Mouse (Mus musculus) hindbrain, embryonic 11.5 days (tissue): ENCODE results near the gene Chst2. TPM values are rescaled to one million over a fixed set of nuclear protein-coding genes. Genes with fewer than 3 reads are reported as not detected.

Experiments used
- ATAC-seq: fragments of 200-750 bp; cut with Nextera tagmentation; 2 replicates; pipeline ENCODE4 v1.8.0; 2017; ENCODE audit warnings: mild to moderate bottlenecking, moderate TSS enrichment, moderate library complexity; ENCODE audit not compliant: low FRiP score
- DNase-seq: peaks from one replicate; pipeline ENCODE4 v3.0.0-alpha.2; 2015; ENCODE audit warnings: low spot score
- H3K27ac ChIP-seq: fragments of 300-500 bp; sonication (generic); 2 replicates; pipeline ENCODE4 v1.5.1; 2014; ENCODE audit warnings: mild to moderate bottlenecking, low read depth, low read length
- H3K27me3 ChIP-seq: fragments of 300-500 bp; sonication (generic); 2 replicates; pipeline ENCODE4 v1.6.1; 2014; ENCODE audit warnings: mild to moderate bottlenecking, low read length, moderate library complexity, mixed read lengths; ENCODE audit not compliant: control insufficient read depth, insufficient read depth
- H3K36me3 ChIP-seq: fragments of 300-500 bp; sonication (generic); 2 replicates; pipeline ENCODE4 v1.6.1; 2014; ENCODE audit warnings: mild to moderate bottlenecking, low read length, moderate library complexity, mixed read lengths; ENCODE audit not compliant: control insufficient read depth, insufficient read depth
- H3K4me1 ChIP-seq: fragments of 300-500 bp; sonication (generic); replicated peaks from 2 replicates; pipeline ENCODE4 v1.6.1; 2014; ENCODE audit warnings: low read length, mixed read lengths; ENCODE audit not compliant: control insufficient read depth, insufficient read depth
- H3K4me2 ChIP-seq: fragments of 300-500 bp; sonication (generic); replicated peaks from 2 replicates; pipeline ENCODE4 v1.6.1; 2014; ENCODE audit warnings: mild to moderate bottlenecking, low read depth, low read length
- H3K4me3 ChIP-seq: fragments of 300-500 bp; sonication (generic); 2 replicates; pipeline ENCODE4 v1.5.1; 2014; ENCODE audit warnings: low read depth, low read length
- H3K9ac ChIP-seq: fragments of 300-500 bp; sonication (generic); 2 replicates; pipeline ENCODE4 v1.6.1; 2014; ENCODE audit warnings: low read depth, low read length
- H3K9me3 ChIP-seq: fragments of 300-500 bp; sonication (generic); 2 replicates; pipeline ENCODE4 v1.6.1; 2016; ENCODE audit warnings: low read length; ENCODE audit not compliant: control insufficient read depth
- WGBS: fragments of 180-500 bp; shearing (Covaris S2); extraction: QIAGEN DNeasy Blood & Tissue Kit; methylation state at CpG from one replicate; pipeline ENCODE4 v1.1.7; 2014; 5-methylcytosine and 5-hydroxymethylcytosine counted together
- polyA plus RNA-seq: library from polyadenylated mRNA; unstranded; fragments of >200 nt; fragmentation: Nextera tagmentation; extraction: Ambion mirVana; gene quantifications from 2 replicates; pipeline ENCODE4 v1.2.1, GENCODE M21; 2014

Gene Chst2
- polyA plus RNA-seq, 1 experiment from 2014 or later = 7.5 TPM

DNA sequence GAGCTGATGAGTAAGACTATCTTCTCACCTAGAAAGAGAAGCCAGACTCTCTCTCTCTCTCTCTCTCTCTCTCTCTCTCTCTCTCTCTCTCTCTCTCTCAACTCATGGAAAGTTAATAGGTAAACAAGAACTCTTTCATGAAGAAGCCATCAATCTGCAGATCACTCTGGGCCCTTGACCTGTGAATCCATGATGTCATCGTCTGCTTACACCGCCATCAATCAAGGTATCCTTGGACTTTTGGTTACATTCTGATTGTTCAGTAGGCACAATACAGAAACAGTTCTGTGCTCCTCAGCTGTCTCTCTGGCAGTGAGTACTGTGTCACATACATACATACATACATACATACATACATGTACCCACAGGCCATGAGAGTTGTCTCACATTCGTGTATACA, 16.6 kb downstream of the Chst2 start:
- Histone ChIP-seq H3K36me3 (no peaks in the 10 kb centered on the region), H3K9me3 (no peaks in the 10 kb centered on the region), H3K4me3 (no peak overlapping the region), H3K27me3 (no peaks in the 10 kb centered on the region), H3K4me1 (no peaks in the 10 kb centered on the region), H3K4me2 (no peak overlapping the region), H3K9ac (no peak overlapping the region), H3K27ac (no peak overlapping the region)
- 88% methylated on average over 3 of the region's 3 CpGs for WGBS
- no peak for DNase-seq
- ATAC-seq = no peak

DNA sequence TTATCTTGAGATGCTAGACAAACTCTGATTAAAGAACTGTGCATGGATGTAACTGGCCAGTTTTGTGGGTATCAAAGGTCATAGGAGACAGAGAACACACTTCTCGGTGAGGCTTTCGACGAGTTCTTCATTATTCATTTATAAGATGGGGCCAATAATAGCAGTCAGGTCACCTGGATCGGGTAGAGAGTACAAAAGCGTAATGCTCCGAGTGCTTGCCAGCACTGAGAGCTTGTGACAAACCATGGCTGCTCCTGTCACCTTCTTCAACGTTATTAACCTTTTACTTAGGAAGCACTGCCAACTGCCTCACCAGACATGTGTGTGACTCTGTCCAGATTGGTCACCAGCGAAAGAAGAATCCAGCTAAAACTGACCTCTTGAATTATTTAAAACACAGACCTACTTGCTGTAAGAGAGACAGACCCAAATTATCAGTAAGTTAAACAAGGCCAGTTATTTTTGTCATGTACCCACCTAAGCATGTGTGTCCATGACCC, 18.6 kb downstream of the Chst2 start:
- DNase-seq = no peak

DNA sequence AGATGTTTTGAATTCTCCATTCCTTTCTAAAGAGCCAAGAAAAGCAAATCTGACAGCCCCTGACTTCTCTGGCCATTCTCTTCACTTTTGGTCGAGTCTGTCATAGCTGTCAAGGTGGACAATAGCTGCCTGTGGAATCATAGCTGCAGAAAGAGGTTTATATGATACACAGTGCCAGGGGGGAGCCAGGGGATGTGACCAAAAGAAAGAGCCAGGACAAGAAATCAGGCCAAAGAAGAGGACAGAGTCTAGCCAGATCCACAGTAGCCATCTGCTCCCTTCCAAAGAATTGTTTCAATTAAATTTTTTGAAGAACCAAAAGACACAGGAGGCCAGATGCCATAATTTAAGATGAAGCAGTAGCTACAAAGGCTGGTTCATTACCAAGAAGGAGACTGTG, 30.6 kb downstream of the Chst2 start:
- no peak overlapping the region for H3K9ac ChIP-seq
- no peak for DNase-seq
- H3K4me3 ChIP-seq = no peak overlapping the region
- no peak for ATAC-seq
- WGBS = 55% methylated on average over 1 of the region's 1 CpGs
- H3K36me3 ChIP-seq = no peaks in the 10 kb centered on the region
- no peak overlapping the region for H3K27ac ChIP-seq
- H3K4me1 ChIP-seq = no peaks in the 10 kb centered on the region
- no peak overlapping the region for H3K4me2 ChIP-seq
- no peaks in the 10 kb centered on the region for H3K9me3 ChIP-seq
- no peaks in the 10 kb centered on the region for H3K27me3 ChIP-seq

More for the DNA sequence above, 18.6 kb downstream of the Chst2 start:
- H3K4me2 ChIP-seq = no peak overlapping the region
- no peak overlapping the region for H3K9ac ChIP-seq
- H3K4me3 ChIP-seq = no peak overlapping the region
- no peak overlapping the region for H3K27ac ChIP-seq
- no peaks in the 10 kb centered on the region for H3K36me3 ChIP-seq
- H3K4me1 ChIP-seq = no peaks in the 10 kb centered on the region
- no peak for ATAC-seq
- H3K27me3 ChIP-seq = no peaks in the 10 kb centered on the region
- WGBS = 93% methylated on average over 8 of the region's 8 CpGs
- no peaks in the 10 kb centered on the region for H3K9me3 ChIP-seq

DNA sequence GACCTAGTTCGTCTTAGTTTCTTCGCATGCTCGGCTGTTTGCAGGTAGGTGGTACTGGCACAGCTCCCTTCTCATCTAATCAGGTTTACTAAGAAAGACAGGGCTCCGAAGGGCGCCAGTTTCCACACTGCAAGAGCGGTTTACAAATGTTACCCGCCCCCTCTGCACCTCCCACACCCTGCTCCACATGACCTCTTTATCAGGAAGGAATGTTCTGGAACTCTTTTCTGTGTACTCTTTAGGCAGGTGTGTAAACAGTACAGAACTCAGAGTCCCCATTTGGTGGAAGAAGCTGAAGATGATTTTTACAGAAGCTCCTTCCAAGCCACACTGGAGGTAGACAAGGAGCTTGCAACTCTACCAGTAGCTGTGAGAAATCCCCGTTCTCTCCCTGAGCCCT, 31.2 kb downstream of the Chst2 start:
- H3K4me1 ChIP-seq = no peaks in the 10 kb centered on the region
- H3K9me3 ChIP-seq = no peaks in the 10 kb centered on the region
- ATAC-seq = no peak
- WGBS = 86% methylated on average over 8 of the region's 8 CpGs
- no peak overlapping the region for H3K27ac ChIP-seq
- DNase-seq = no peak
- H3K4me2 ChIP-seq = no peak overlapping the region
- H3K4me3 ChIP-seq = no peak overlapping the region
- no peak overlapping the region for H3K9ac ChIP-seq
- no peaks in the 10 kb centered on the region for H3K36me3 ChIP-seq
- H3K27me3 ChIP-seq = no peaks in the 10 kb centered on the region

DNA sequence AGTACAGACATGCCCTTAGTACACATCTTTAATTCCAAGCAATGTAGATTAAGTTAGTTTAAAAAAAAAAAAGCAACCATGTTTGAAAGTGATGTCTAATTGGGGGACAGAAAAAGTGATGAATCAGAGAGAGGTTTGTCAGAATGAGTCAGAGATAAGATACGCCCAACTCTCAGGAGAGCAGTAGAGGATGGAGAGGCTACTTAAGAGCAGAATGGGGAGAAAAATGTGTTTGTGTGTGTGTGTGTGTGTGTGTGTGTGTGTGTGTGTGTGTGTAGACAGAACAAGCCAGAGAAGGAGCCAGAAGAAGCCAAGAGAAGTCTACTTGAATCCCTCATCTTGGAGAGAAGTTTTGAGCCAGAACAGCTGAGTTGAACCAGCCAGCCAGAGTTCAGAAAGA, 32.8 kb downstream of the Chst2 start:
- ATAC-seq = no peak
- 100% methylated on average over 1 of the region's 1 CpGs for WGBS
- H3K4me1 ChIP-seq = no peaks in the 10 kb centered on the region
- no peaks in the 10 kb centered on the region for H3K36me3 ChIP-seq
- no peak overlapping the region for H3K9ac ChIP-seq
- DNase-seq = no peak
- no peaks in the 10 kb centered on the region for H3K9me3 ChIP-seq
- no peak overlapping the region for H3K4me3 ChIP-seq
- no peak overlapping the region for H3K4me2 ChIP-seq
- H3K27me3 ChIP-seq = no peaks in the 10 kb centered on the region
- H3K27ac ChIP-seq = no peak overlapping the region

DNA sequence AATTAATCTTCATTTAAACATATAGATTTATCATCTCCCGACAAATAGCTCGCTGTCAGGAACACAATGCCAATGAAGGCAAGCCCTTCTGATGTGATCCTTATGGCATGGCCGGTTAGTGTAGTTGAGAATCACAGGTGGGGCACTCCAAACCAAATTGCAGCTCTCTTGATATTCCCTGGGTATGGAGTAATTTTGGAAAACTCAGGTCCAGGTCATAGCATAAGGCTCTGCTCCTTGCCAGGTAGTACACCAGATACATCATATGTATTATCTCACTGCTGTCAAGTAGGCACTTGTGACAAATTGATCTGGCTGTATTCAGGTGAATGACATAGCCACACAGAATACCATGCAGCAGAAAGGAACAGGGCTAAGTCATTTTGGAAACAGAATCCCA, 40.6 kb downstream of the Chst2 start:
- Histone ChIP-seq H3K36me3 (no peaks in the 10 kb centered on the region), H3K9me3 (no peaks in the 10 kb centered on the region), H3K4me1 (no peaks in the 10 kb centered on the region), H3K27me3 (no peaks in the 10 kb centered on the region), H3K4me2 (no peak overlapping the region), H3K27ac (no peak overlapping the region), H3K9ac (no peak overlapping the region), H3K4me3 (no peak overlapping the region)
- 89% methylated on average over 3 of the region's 3 CpGs for WGBS
- DNase-seq = no peak
- no peak for ATAC-seq

DNA sequence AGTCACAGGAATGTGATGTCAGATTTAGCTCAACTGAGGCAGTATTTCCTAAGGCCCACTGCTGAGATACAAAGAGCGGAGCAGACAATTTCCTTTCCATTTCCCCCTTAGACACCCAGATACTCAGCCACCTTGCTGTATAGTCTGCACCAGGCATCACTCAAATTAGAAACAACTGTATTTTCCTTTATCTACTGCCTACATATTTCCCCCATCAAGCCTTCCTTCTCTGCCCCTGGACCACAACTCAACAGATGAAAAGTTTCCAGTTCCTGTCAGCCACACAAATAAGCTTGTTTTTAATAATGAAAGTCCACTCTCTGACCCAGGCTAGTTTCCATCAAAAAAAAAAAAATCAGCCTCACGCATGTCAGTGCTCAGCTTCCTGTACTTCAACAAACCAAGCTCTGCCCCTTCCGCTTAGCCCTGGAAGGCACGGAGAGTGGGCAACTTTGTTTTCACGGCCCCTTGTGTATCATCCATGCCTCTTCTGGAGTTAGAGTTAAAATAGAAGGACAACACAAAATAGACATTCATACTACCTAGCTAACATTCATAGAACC, 52.6 kb downstream of the Chst2 start:
- no peak for ATAC-seq
- Histone ChIP-seq H3K4me2 (no peak overlapping the region), H3K36me3 (no peaks in the 10 kb centered on the region), H3K4me1 (no peaks in the 10 kb centered on the region), H3K27me3 (no peaks in the 10 kb centered on the region), H3K9ac (no peak overlapping the region), H3K9me3 (no peaks in the 10 kb centered on the region), H3K4me3 (no peak overlapping the region), H3K27ac (no peak overlapping the region)
- 91% methylated on average over 5 of the region's 5 CpGs for WGBS
- DNase-seq = no peak

DNA sequence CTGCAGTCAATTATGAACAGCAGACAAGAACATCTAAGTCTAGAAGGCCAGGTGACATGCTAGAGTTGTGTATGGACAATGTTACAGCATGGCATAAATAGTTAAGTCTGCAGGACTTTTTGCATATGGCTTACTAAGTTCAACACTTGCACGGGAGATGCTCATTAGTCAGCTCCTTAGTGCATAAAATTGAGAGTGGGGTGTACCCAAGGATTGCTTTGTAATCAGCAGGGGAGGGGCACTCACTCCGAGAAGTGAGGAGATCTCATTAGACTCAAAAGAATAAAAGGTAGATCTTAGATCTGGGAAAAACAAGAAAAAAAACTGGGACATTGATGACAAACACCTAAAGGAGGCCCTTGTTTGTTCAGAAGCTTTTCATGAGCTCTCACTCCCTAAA, 54.6 kb downstream of the Chst2 start:
- 71% methylated on average over 2 of the region's 2 CpGs for WGBS

DNA sequence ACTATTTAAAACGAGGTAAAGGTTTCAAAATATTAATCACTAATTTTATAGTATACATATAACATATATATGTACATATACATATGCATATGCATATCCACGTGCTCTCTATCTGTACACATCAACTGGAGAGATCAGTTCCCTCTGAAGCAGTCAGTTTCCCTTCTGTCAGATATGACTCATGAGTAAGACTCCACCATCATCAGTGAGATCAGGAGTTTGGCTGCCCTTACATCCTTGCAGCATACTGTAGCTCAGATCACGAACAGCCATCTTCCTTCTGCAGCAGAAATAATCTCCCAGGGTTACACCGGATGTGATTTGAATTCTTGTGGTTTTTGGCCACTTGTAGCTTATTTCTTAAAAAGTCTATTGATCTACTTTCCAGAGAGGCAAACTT, 56.0 kb downstream of the Chst2 start:
- H3K4me3 ChIP-seq = no peak overlapping the region
- no peak overlapping the region for H3K27ac ChIP-seq
- H3K9me3 ChIP-seq = no peaks in the 10 kb centered on the region
- ATAC-seq = no peak
- H3K4me2 ChIP-seq = no peak overlapping the region
- no peak for DNase-seq
- H3K4me1 ChIP-seq = no peaks in the 10 kb centered on the region
- WGBS = 78% methylated on average over 4 of the region's 4 CpGs
- no peak overlapping the region for H3K9ac ChIP-seq
- no peaks in the 10 kb centered on the region for H3K27me3 ChIP-seq
- H3K36me3 ChIP-seq = no peaks in the 10 kb centered on the region

More for the DNA sequence above, 54.6 kb downstream of the Chst2 start:
- no peak overlapping the region for H3K9ac ChIP-seq
- H3K36me3 ChIP-seq = no peaks in the 10 kb centered on the region
- H3K4me3 ChIP-seq = no peak overlapping the region
- H3K4me1 ChIP-seq = no peaks in the 10 kb centered on the region
- no peak for ATAC-seq
- H3K27ac ChIP-seq = no peak overlapping the region
- no peaks in the 10 kb centered on the region for H3K9me3 ChIP-seq
- no peaks in the 10 kb centered on the region for H3K27me3 ChIP-seq
- no peak overlapping the region for H3K4me2 ChIP-seq
- DNase-seq = no peak
